In the genomic region with DNA sequence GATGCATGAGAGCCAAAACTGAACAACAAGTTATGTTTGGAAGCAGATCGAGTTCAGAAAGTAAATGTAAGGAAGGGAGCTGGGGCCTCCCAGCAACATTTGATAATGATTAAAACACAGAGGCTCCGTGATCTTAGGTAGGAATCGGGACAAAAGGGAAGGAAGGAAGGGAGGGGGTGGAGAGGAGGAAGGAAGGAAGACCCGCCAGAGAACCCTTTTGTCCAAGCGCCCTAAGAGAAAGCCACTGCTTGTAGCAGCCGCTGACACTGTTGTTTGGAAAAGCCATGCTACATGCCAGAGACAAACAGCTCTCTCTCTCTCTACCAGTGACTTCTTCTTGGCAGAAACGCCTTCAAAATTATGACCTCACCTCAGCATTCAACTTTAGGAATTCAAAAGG, we compare ENCODE assay signal across 10 mouse cellular contexts. TPM values are rescaled to one million over a fixed set of nuclear protein-coding genes. Genes with fewer than 3 reads are reported as not detected.
DNase-seq lines count a peak whose midpoint lies in the region; ATAC-seq and TF ChIP-seq lines count a peak whose summit lies in the region.
"Had no signal": no experiment of that assay in that cellular context is flagged by ENCODE, and none has a peak within 500 bp of the region (broad histone marks: within the 10 kb centered on the region; RNA-seq: fewer than 3 reads in every experiment).

No protein-coding gene starts in this region.

- H3K4me1 ChIP-seq in heart, embryonic 13.5 days: peaks cover 35% of the 10 kb centered on the region
- H3K4me1 ChIP-seq in lung, embryonic 14.5 days (ENCODE audit: insufficient read depth): no peaks in the 10 kb centered on the region
- H3K4me1 ChIP-seq in hindbrain, embryonic 13.5 days (replicated peaks): 0 out of 2 replicates have a peak, but pooled peaks cover 3% of the 10 kb centered on the region

- H3K9me3 ChIP-seq in heart, embryonic 13.5 days: no peaks in the 10 kb centered on the region
- H3K9me3 ChIP-seq in lung, embryonic 14.5 days (ENCODE audit: low read depth, low read length): no peaks in the 10 kb centered on the region
- no peaks in the 10 kb centered on the region for H3K9me3 ChIP-seq in hindbrain, embryonic 13.5 days
- H3K9me3 ChIP-seq: liver, embryonic 15.5 days had no signal

- H3K27ac ChIP-seq in heart, embryonic 13.5 days (replicated peaks): peak overlapping the region; percentile 76
- H3K27ac ChIP-seq in lung, embryonic 14.5 days (ENCODE audit: low read depth): peak overlapping the region; percentile 54; the same call in 1 of the 2 replicates
- H3K27ac ChIP-seq in hindbrain, embryonic 13.5 days: no peak overlapping the region
- H3K27ac ChIP-seq: liver, embryonic 15.5 days had no signal

- H3K4me2 ChIP-seq in heart, embryonic 13.5 days: peak overlapping the region; percentile 45
- H3K4me2 ChIP-seq in lung, embryonic 14.5 days: no peak overlapping the region
- H3K4me2 ChIP-seq in hindbrain, embryonic 13.5 days: no peak overlapping the region
- H3K4me2 ChIP-seq: liver, embryonic 15.5 days had no signal

- peak; percentile 18; the same call in 1 of the 2 replicates for ATAC-seq in frontal cortex, adult (ENCODE audit: low TSS enrichment)
- ATAC-seq in heart, embryonic 13.5 days (ENCODE audit: extremely low read depth, insufficient number of reproducible peaks, low FRiP score, low TSS enrichment): no peak
- ATAC-seq in lung, embryonic 14.5 days (ENCODE audit: insufficient read depth): no peak
- no peak for ATAC-seq in hindbrain, embryonic 13.5 days (ENCODE audit: low FRiP score)

- no peaks in the 10 kb centered on the region for H3K27me3 ChIP-seq in heart, embryonic 13.5 days (replicated peaks)
- no peaks in the 10 kb centered on the region for H3K27me3 ChIP-seq in lung, embryonic 14.5 days (ENCODE audit: insufficient read depth, low read length)
- no peaks in the 10 kb centered on the region for H3K27me3 ChIP-seq in hindbrain, embryonic 13.5 days
- H3K27me3 ChIP-seq: liver, embryonic 15.5 days had no signal

- TF ChIP-seq CTCF in brain, embryonic 14.5 days (IDR thresholded peaks at IDR 0.05; ENCODE audit: borderline replicate concordance, extremely low read depth, insufficient read depth, insufficient read length): no peak
- TF ChIP-seq CTCF in lung, embryonic 14.5 days (IDR thresholded peaks at IDR 0.05; ENCODE audit: low read depth): no peak

- no peak for DNase-seq in frontal cortex, postnatal 25 days (ENCODE audit: low spot score in 2 of 2)
- peak; percentile 48 for DNase-seq in brain, embryonic 14.5 days (ENCODE audit: low read depth)
- DNase-seq in lung, embryonic 14.5 days: peak; percentile 21
- no peak for DNase-seq in urinary bladder, postnatal 10 days (ENCODE audit: low spot score)
- no peak for DNase-seq in T-cell, adult 2 months (ENCODE audit: low spot score)
- DNase-seq: cerebellum, adult 2 months had no signal

- peaks cover 15% of the 10 kb centered on the region for H3K36me3 ChIP-seq in heart, embryonic 13.5 days
- H3K36me3 ChIP-seq in lung, embryonic 14.5 days (ENCODE audit: insufficient read depth): 0 out of 2 replicates have a peak, but pooled peaks cover 4% of the 10 kb centered on the region
- peaks cover 4% of the 10 kb centered on the region for H3K36me3 ChIP-seq in hindbrain, embryonic 13.5 days
- H3K36me3 ChIP-seq: liver, embryonic 15.5 days had no signal

- no peak overlapping the region for H3K4me3 ChIP-seq in heart, embryonic 13.5 days
- H3K4me3 ChIP-seq in lung, embryonic 14.5 days (ENCODE audit: low read depth, low read length): no peak overlapping the region
- no peak overlapping the region for H3K4me3 ChIP-seq in hindbrain, embryonic 13.5 days
- H3K4me3 ChIP-seq: liver, embryonic 15.5 days had no signal

- WGBS in heart, embryonic 13.5 days: 36% methylated on average over 7 of the region's 7 CpGs
- WGBS in lung, embryonic 14.5 days: 54% methylated on average over 7 of the region's 7 CpGs
- 37% methylated on average over 7 of the region's 7 CpGs for WGBS in hindbrain, embryonic 13.5 days

- no peak for TF ChIP-seq POLR2A in brain, embryonic 14.5 days (IDR thresholded peaks at IDR 0.05; ENCODE audit: borderline replicate concordance, extremely low read depth, insufficient read depth, insufficient read length, poor library complexity, severe bottlenecking)

- H3K9ac ChIP-seq in heart, embryonic 13.5 days: no peak overlapping the region; the same call in 1 of the 2 replicates
- H3K9ac ChIP-seq in lung, embryonic 14.5 days: no peak overlapping the region
- no peak overlapping the region for H3K9ac ChIP-seq in hindbrain, embryonic 13.5 days
- H3K9ac ChIP-seq: liver, embryonic 15.5 days had no signal

RNA-seq across cellular contexts. Expression of gene Rasal2, which starts 5.5 kb away (rescaled TPM):
- 29.5 and 39.9 TPM in 2 replicates for polyA plus RNA-seq in brain, embryonic 14.5 days (2012; rRNA removed)
- 15.1 and 18.4 TPM in 2 replicates for polyA plus RNA-seq in heart, embryonic 13.5 days (2015; fragmentation: Nextera tagmentation; extraction: Ambion mirVana)
- 10.3 TPM in 2 replicates for polyA plus RNA-seq in lung, embryonic 14.5 days (2014; fragmentation: Nextera tagmentation; extraction: Ambion mirVana)
- 45.1 and 47.0 TPM in 2 replicates for polyA plus RNA-seq in hindbrain, embryonic 13.5 days (2015; fragmentation: Nextera tagmentation; extraction: Ambion mirVana)

RNA-seq across cellular contexts. Expression of gene Cryzl2, which starts 40.5 kb away (rescaled TPM):
- 9.1 and 10.4 TPM in 2 replicates for polyA plus RNA-seq in brain, embryonic 14.5 days (2012; rRNA removed)
- polyA plus RNA-seq in heart, embryonic 13.5 days (2015; fragmentation: Nextera tagmentation; extraction: Ambion mirVana): 27.0 and 29.5 TPM in 2 replicates
- polyA plus RNA-seq in lung, embryonic 14.5 days (2014; fragmentation: Nextera tagmentation; extraction: Ambion mirVana): 10.8 and 14.4 TPM in 2 replicates
- 6.8 and 8.8 TPM in 2 replicates for polyA plus RNA-seq in hindbrain, embryonic 13.5 days (2015; fragmentation: Nextera tagmentation; extraction: Ambion mirVana)

Comparison
In these comparisons a context has a peak if more than half of its experiments do, and no peak if none do; other contexts are left out.
1. DNase-seq: peak in brain, embryonic 14.5 days (single experiment) and lung, embryonic 14.5 days (single experiment); none in frontal cortex, postnatal 25 days (0 of 2), urinary bladder, postnatal 10 days (single experiment) and T-cell, adult 2 months (single experiment).